Mouse (Mus musculus) megakaryocyte, embryonic 14.5 days (primary cell): ENCODE measurements around the gene Clrn1. TPM values are rescaled to one million over a fixed set of nuclear protein-coding genes. Genes with fewer than 3 reads are reported as not detected.

Experiments
- H3K27me3 ChIP-seq: replicated peaks from 2 replicates; pipeline ENCODE3; 2012; ENCODE audit warnings: inconsistent platforms
- H3K36me3 ChIP-seq: replicated peaks from 2 replicates; pipeline ENCODE3; 2012; ENCODE audit warnings: low read length, inconsistent platforms, mixed read lengths
- H3K4me1 ChIP-seq: 2 replicates; pipeline ENCODE4 v1.6.1; 2012; ENCODE audit warnings: inconsistent platforms
- H3K4me3 ChIP-seq: replicated peaks from 2 replicates; pipeline ENCODE3; 2012; ENCODE audit warnings: moderate library complexity, mild to moderate bottlenecking, inconsistent platforms
- H3K9me3 ChIP-seq: 2 replicates; pipeline ENCODE4 v1.6.1; 2012; ENCODE audit warnings: inconsistent platforms
- FLI1 ChIP-seq: IDR thresholded peaks from 2 replicates; pipeline ENCODE4 v1.6.1; 2012; ENCODE audit warnings: low read length, inconsistent platforms, mixed read lengths
- GATA1 ChIP-seq: IDR thresholded peaks from 3 replicates; pipeline ENCODE4 v1.6.1; 2012; ENCODE audit warnings: mixed read lengths, low read length, inconsistent platforms, borderline replicate concordance
- polyA plus RNA-seq: library from polyadenylated mRNA; stranded (reverse); fragments of >175 nt; gene quantifications from 2 replicates; pipeline ENCODE4 v1.2.3, GENCODE M21; 2012; ENCODE audit warnings: low replicate concordance; ENCODE audit not compliant: insufficient read depth

The Clrn1 gene
- polyA plus RNA-seq, result not detected in 2 replicates

DNA sequence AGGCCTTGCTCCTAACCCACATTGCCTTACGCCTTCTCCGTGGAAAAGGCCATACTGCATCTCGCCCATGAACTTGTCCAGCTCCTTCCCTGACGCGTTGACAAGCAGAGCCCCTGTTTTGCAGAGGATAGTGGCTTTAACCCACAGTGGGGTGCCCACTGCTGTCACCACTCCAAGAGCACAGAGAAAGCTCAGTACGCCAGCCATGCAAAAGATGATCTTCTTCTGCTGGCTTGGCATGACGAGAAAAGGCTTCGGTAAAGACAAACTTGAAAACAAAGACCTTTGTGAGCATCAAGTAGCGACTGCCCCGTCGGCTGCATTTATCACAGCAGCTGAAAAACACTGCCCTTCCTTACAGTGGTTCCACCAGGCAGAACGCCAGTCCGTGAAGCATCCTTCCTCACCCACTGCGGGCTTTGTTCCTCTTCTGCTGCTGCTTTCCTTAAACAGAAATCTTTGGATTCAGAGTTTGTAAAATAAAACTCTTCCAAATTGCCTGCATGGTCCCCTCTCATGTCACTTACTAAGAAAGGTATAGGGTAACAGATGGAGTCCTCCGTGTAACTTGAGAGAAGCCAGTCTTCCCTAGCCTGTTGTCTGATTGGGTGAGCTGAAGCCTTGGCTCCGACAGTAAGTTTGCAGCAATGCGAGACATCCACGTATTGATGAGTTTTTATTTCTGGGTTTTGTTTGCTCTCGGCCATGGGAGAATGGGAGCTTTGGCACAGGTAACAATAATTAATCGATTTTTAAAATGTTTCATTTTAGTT, at the start of gene Clrn1:
Clrn1 (minus strand) TSS at position 540 of the 773 bp plus-strand sequence.
- peaks cover 2% of the 10 kb centered on the region for H3K27me3 ChIP-seq
- H3K4me1 ChIP-seq, result peaks cover 5% of the 10 kb centered on the region; the same call in 1 of the 2 replicates
- no peak for TF ChIP-seq GATA1
- no peak for TF ChIP-seq FLI1
- no peaks in the 10 kb centered on the region for H3K9me3 ChIP-seq
- H3K36me3 ChIP-seq, result no peaks in the 10 kb centered on the region
- H3K4me3 ChIP-seq, result no peak within 1 kb of the TSS

DNA sequence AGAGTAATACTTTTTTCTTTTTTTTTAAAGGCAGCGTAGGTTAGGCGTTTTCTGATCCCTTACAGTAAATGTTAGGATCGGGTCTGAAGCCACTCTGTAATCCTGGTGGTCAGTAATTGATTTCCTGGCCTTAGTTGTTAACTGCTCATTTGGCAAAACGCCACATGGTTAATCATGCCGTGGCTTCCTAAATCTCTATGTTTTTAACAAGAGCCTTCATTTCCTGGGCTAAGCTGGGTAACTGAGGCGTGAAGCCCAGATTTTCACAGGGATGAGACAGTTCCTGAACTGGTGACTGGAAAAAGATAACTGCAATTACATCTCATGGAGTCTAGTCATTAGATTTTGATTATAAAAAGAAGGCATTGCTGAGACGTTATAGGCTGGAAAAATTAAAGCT, 38.9 kb upstream of the Clrn1 start:
- Histone ChIP-seq H3K4me1 (0 out of 2 replicates have a peak, but pooled peaks cover 3% of the 10 kb centered on the region), H3K9me3 (peaks cover 5% of the 10 kb centered on the region), H3K27me3 (peaks cover 12% of the 10 kb centered on the region), H3K4me3 (no peak overlapping the region), H3K36me3 (no peaks in the 10 kb centered on the region)
- TF ChIP-seq GATA1, result no peak
- TF ChIP-seq FLI1, result no peak

DNA sequence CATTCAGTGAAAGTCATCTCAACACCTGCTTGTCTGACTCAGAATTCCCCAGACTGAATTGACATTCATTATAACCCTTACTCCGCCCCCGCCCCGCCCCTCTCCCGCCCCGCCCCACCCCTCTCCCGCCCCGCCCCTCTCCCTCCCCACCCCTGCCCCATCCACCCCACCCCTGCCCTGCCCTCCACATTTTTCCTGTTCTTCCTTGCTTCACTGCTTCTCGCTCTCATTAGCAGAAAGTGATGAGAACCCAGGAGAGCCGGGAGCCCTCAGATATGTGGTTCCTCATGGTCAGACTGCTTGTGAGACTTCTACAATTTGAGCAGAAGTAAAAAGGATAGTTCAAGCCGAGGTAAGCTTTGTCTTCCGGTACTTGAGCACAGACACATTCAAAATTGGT, 38.0 kb upstream of the Clrn1 start:
- H3K4me1 ChIP-seq, result 0 out of 2 replicates have a peak, but pooled peaks cover 3% of the 10 kb centered on the region
- H3K27me3 ChIP-seq, result peaks cover 11% of the 10 kb centered on the region
- H3K9me3 ChIP-seq, result peaks cover 5% of the 10 kb centered on the region
- H3K4me3 ChIP-seq, result no peak overlapping the region
- no peaks in the 10 kb centered on the region for H3K36me3 ChIP-seq
- TF ChIP-seq GATA1 (no peak), FLI1 (no peak)

DNA sequence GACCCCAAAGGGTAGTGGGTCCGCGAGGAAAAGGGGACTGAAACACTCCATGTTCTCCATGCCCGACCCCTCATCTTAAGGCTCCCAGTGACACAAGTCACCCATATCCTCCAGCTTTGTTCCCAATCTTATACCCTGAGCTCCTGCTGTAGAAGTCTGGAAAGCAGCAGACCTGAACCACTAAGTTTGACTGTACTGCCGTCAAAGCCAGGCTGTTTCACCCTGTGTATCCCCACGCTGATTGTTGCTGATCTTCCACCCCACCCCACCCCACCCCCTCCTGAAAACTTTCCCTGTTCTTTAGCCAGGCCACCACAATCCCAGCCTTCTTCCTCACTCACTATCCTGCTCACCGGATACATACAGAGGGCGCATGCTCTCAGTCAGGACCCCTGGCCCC, 37.5 kb upstream of the Clrn1 start:
- H3K4me1 ChIP-seq, result 0 out of 2 replicates have a peak, but pooled peaks cover 3% of the 10 kb centered on the region
- H3K4me3 ChIP-seq, result no peak overlapping the region
- no peaks in the 10 kb centered on the region for H3K36me3 ChIP-seq
- H3K9me3 ChIP-seq, result peaks cover 5% of the 10 kb centered on the region
- peaks cover 10% of the 10 kb centered on the region for H3K27me3 ChIP-seq
- TF ChIP-seq GATA1, result no peak
- TF ChIP-seq FLI1, result no peak

DNA sequence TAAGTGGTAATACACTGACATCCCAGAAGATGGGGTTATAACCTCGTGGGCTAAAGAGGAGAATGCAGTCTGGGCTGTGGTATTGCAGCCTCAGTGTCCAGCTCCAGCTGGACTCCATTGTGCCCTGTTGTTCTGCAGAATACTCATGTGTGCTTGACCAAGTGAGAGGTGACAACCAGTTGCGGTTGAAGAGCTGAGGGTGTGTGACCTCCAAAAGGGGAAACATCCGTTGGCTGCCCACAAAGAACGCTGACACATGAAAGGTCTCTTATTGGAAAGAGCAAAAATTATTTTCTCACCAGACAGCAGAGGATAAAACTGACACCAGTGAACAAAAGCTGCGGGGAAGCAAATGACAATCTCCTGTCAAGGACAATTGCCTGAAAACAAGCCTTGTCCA, 36.2 kb upstream of the Clrn1 start:
- TF ChIP-seq FLI1 (no peak), GATA1 (no peak)

DNA sequence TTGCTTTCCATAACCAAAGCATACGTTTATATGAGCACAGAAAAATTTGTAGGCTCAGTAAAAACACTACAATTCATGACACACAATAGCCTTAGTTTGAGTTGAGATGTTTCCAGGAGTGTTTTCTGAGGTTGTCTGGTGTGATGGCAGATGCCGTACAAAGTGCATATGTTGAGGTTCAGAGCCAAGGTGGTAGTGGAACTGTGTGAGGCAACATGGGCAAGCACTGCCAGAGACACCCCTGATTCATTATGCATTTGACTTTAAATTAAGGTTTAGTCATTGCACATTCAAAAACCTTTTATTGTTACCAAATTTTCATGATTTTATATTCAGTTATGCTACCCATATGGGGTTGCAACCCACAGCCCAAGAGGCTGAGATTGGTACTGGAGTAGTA, 19.5 kb upstream of the Clrn1 start:
- no peaks in the 10 kb centered on the region for H3K27me3 ChIP-seq
- TF ChIP-seq FLI1 (no peak), GATA1 (no peak)
- peaks cover 4% of the 10 kb centered on the region; the same call in 1 of the 2 replicates for H3K9me3 ChIP-seq
- H3K36me3 ChIP-seq, result no peaks in the 10 kb centered on the region
- no peaks in the 10 kb centered on the region for H3K4me1 ChIP-seq
- H3K4me3 ChIP-seq, result no peak overlapping the region

More for the DNA sequence above, 36.2 kb upstream of the Clrn1 start:
- Histone ChIP-seq H3K27me3 (peaks cover 10% of the 10 kb centered on the region), H3K4me1 (0 out of 2 replicates have a peak, but pooled peaks cover 3% of the 10 kb centered on the region), H3K36me3 (no peaks in the 10 kb centered on the region), H3K4me3 (no peak overlapping the region), H3K9me3 (peaks cover 5% of the 10 kb centered on the region)

DNA sequence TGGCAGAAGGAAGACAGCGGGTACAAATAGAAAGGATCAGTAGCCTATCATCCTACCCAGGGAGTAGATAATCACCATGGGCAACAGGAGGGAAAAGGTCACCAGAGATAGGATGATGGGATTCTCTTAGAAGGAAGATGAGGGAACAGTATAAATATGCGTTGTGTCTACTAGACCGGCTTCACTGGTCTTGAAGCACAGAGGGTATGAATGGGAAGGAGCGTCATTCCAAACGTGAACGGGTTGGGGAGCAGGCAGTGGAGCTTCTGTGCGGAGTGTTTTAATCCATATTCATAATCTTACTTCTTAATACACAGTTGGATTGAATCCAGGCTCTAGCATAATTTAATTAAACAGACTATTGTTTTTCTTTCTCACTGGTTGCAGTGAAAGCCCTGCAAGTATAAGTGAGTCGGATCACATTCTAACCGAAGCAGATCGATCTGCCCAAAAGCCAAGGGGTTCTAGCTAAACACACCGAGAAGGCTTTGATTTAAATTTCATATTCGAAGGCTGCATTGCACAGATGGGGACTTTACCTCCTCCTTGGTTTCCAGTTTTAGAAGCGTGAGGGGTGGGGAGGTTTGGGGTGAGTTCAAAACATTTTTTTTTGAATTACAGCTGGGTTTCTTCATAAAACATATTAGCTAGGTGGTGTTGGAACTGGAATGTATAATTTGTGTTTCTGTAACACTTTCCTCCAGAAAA, 17.1 kb upstream of the Clrn1 start:
- Histone ChIP-seq H3K4me3 (no peak overlapping the region), H3K4me1 (no peaks in the 10 kb centered on the region), H3K27me3 (no peaks in the 10 kb centered on the region), H3K36me3 (no peaks in the 10 kb centered on the region), H3K9me3 (peaks cover 4% of the 10 kb centered on the region; the same call in 1 of the 2 replicates)
- TF ChIP-seq FLI1 (no peak), GATA1 (no peak)

DNA sequence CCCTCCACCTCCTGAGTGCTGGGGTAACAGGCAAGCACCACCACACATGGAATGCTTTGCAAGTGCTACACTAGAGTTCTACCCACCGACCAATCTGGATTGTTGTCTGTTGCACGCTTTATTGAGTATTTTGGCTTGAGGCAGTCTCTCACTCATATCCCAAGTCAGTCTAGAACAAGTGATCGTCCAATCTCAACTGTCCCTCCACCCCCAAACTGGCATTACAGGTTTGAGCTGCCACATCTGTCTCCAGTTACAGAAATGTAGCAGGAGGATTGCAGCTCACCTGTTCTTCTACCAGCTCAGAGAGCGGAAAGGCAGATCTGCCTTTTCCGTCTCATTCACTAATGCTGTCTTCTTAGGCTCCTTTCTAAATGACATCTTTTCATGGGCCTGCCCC, 10.0 kb upstream of the Clrn1 start:
- peaks cover 2% of the 10 kb centered on the region for H3K27me3 ChIP-seq
- H3K36me3 ChIP-seq, result no peaks in the 10 kb centered on the region
- H3K9me3 ChIP-seq, result no peaks in the 10 kb centered on the region
- H3K4me3 ChIP-seq, result no peak overlapping the region
- no peak for TF ChIP-seq FLI1
- no peak for TF ChIP-seq GATA1
- no peaks in the 10 kb centered on the region for H3K4me1 ChIP-seq

DNA sequence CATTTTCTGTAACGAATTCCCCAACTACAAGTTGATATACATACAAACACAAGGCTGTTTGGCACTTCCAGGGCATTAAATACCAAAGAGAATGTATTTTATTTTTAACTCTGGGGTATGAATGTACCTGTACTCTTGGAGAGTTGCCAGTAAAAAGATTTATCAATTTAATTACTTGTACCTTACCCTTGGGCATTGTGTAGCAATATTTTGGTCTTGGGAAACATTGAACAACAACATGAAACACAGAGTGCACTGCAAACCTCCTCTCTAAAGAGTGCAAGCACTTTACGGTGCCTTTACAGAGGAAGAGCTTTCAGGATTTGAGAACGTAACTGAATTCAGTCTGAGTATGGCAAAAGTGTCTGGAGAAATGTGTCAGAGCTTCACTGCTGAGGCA, 9.4 kb upstream of the Clrn1 start:
- TF ChIP-seq FLI1 (no peak), GATA1 (no peak)
- no peak overlapping the region for H3K4me3 ChIP-seq
- no peaks in the 10 kb centered on the region for H3K9me3 ChIP-seq
- no peaks in the 10 kb centered on the region for H3K4me1 ChIP-seq
- H3K36me3 ChIP-seq, result no peaks in the 10 kb centered on the region
- H3K27me3 ChIP-seq, result peaks cover 3% of the 10 kb centered on the region

DNA sequence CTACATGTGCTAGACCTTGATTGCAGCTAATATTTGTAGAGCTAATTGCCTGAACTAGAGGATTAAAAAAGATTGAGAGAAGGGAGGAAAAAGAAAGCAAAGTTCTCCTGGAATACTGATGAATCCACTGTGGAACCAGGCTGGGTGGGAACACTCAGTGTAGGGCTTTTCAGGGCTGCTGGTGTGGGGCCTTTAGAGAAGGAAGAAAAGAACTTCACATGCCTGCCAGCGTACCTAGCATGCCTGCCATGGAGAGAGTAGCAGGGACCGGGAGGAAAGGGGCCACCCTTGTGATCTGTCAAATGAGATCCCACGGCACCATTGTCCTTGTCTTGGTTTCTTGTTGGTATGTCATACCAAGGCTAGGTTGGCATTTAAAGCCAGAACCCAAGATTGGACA, 4.5 kb upstream of the Clrn1 start:
- no peaks in the 10 kb centered on the region for H3K36me3 ChIP-seq
- H3K4me1 ChIP-seq, result no peaks in the 10 kb centered on the region
- no peak overlapping the region for H3K4me3 ChIP-seq
- H3K27me3 ChIP-seq, result peaks cover 2% of the 10 kb centered on the region
- no peak for TF ChIP-seq GATA1
- TF ChIP-seq FLI1, result no peak
- no peaks in the 10 kb centered on the region for H3K9me3 ChIP-seq
